Mouse (Mus musculus): ENCODE measurements around the gene Eps15l1.

DNA sequence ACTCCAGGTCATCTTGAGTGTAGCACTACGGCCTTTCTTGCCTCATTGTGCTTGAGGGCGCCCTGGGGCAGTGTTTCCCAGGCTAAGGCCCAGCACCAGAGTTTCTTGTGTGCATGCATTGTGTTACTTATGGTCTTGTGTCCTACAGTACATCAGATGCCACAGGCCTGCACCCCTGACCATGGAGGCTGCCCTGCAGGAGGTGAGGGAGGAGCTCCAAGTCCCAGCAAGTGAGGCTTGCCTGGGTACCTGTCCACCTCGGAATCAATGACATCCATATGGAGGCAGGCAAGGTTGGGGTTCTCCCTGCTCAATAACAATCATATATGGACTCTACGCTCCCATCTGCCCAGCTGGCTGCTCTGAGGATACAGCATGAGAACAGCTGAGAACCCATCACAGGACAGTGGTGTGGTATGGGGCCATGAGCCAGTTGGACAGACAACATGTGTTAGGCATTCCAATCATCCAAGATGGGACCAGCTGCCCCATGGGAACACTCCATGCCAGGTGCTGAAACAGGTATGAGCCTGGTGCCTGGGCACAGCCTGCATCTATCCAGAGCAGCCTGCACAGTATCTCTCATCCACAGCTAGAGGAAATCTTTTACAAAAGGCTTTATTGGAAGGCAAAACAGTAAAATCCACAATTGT, 38.7 kb upstream of the Eps15l1 start:
- TF ChIP-seq GATA1 (IDR thresholded peaks at IDR 0.05; ENCODE audit: low read length): no peak
- no peak for TF ChIP-seq TAL1 (IDR thresholded peaks at IDR 0.05; ENCODE audit: low read length)

Measured in erythroblast, embryonic 14.5 days (primary cell).